Mouse (Mus musculus): ENCODE measurements around the gene Epb41l3.

Gene Epb41l3

GRCm38 (mm10) chr17:69192863-69193493, 117.5 kb downstream of the Epb41l3 start:
- no peak for DNase-seq

- no peak for DNase-seq
Observed at GRCm38 (mm10) chr17:69194599-69194998, 119.1 kb downstream of the Epb41l3 start.

DNA sequence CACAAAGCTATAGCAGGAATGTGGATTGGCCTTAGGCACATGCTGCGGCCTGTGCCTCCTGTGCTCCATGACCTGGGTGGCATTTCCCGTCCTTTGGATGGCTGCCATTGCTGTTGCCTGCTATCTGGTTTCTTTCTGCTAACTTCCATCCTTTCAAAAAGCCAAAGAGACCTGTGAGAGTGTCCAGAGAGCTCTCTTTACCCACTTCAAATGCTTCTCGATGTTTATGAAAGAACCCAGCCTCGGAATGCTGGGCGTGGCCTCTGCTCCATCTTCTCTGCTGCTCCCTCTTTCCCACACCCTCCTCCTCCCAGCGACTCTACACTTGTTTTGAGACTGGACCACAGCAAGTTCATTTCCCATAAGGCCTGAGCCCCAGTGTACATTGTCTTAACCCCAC, 120.3 kb downstream of the Epb41l3 start:
- DNase-seq, result no peak

- no peak for DNase-seq
Observed at GRCm38 (mm10) chr17:69196656-69197055, 121.2 kb downstream of the Epb41l3 start.

- DNase-seq, result no peak
Observed at GRCm38 (mm10) chr17:69198805-69199204, 123.3 kb downstream of the Epb41l3 start.

DNA sequence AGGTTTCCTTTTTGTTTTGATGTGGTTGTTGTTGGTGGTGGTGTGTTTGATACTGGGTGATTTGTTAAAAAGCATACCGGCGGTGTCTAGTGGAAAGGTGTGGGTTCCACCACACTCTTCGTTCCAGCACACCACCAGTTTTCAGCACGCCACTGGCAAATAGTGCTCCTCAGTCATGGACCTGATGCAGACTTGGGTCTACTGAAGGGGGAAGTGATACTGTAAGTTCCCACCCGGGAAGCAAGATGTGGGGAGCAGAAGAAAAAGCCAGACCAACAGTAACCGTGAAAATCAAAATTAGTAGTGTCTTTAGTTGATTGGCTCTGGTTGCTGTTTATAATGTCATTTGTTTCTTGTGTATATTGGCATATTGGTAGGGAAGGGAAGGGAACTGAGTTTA, 124.3 kb downstream of the Epb41l3 start:
- no peak for DNase-seq

DNA sequence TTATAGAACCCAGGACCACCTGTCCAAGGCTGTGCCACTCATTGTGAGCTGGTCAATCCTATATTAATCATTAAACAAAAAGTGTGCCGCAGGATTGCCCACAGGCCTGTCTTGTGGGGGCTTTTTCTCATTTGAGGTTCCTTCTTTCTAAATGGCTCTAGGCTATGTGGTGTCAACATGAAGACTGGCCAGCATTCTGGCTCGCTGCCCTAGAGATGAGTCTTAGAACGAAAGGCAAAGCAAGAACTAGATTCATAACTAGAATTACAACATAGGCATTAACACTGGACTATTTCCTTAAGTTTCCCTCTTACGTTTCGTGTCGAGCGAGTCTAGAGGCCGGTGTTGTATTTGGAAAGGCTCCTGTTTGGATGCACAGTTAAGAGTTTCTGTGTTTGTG, 125.5 kb downstream of the Epb41l3 start:
- no peak for DNase-seq

DNA sequence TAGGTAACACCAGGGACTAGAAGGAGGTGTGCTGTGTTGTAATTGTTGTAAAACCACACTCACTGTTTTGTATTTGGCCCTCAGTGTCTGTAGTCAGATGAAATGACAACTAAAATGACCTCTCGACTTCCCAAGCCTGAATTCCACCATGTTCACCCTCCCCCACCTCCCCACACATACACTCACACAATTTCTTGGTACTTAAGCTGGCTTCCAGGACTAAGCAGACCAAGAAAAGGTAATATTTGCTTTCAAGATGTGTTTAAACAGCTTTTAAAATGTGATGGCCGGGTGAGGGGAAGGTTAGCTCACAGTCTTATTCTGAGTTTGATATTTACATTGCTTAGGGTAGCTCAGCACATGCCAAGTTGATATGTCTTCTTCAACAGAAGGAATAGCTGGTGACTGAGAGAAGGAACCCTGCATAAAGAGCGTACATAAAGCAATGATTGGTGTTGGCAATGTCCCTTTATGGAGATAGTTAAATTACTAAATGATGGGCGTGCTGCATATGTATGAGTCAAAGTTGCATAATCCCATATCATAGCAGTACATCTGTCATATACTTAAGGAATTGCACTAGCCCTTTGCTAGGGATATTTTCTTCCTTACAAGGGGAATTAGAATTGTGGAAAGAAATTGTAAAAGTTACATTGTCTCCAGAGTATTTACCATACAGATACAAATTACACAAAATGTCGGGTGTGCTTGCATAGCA, 130.0 kb downstream of the Epb41l3 start:
- DNase-seq, result no peak

GRCm38 (mm10) chr17:69207562-69208312, 132.3 kb downstream of the Epb41l3 start:
- no peak for DNase-seq

DNA sequence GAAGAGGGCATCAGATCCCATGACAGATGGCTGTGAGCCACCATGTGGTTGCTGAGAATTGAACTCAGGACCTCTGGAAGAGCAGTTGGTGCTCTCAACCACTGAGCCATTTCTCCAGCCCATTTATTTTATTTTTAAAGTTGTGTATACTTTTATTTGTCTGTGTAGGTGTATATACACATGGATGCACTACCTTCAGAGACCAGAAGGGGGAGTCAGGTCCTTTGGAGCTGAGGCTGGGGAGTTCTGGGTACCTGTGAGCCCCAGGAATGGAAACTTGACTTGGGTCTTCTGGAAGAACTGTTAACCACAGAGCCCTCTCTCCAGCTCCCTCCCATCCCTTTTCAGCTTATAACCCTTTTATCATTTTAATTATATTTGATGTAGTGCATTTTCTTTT, 135.6 kb downstream of the Epb41l3 start:
- no peak for DNase-seq

GRCm38 (mm10) chr17:69216120-69216519, 140.6 kb downstream of the Epb41l3 start:
- DNase-seq, result no peak

GRCm38 (mm10) chr17:69220849-69221248, 145.4 kb downstream of the Epb41l3 start:
- no peak for DNase-seq

DNA sequence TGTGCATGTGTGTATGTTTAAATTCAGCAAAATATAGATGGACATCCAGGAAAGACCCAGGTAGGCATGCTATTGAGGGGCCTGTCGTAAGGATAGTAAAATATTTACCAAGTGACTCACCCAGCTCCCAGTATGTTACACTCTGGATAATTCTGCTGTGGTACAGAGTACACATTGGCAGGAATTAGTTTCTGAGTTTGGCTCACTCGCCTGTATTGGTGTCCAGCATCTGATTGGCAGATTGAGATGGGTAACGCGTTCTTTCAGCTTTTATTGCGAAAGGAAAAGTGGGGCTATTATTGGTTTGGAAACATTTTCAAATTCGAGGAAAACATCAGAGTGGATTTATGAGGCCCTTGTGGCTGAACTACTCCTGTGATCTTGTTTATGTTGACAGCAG, 145.9 kb downstream of the Epb41l3 start:
- no peak for DNase-seq

DNA sequence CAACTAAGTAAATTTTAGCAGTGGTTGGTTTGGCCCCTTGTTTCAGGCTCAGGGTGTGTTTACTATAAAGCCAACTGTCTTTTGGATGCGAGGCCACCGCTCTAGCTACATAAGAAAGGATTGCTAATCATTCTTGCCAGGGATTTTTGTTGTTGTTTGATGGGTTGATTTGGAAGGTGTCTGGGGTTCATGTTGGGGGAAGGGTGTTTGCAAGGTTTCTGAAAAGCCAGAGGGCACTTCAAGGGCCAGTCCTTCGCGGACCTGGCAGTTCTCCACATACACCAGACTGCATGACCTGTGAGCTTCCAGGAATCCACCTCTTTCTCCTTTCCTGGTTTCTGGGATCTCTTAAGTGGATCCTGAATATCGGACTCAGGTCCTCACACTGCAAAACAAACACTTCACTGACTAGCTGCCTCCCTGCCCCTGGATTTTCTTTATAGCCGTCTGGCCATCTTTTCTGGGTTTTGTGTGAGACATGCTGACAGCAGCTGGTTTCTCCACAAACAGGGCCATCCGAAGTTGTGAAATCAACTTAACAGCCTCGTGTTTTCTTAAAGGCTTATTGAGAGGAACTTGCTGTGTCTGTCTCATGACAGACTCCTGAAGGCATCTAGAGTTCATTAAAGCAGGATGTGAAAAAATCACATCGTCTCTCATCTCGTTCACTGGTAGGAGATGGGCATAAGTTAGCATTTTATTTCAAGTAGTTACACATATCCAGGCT, 146.6 kb downstream of the Epb41l3 start:
- DNase-seq, result peak in 1 of 2 experiments; percentile 5

DNA sequence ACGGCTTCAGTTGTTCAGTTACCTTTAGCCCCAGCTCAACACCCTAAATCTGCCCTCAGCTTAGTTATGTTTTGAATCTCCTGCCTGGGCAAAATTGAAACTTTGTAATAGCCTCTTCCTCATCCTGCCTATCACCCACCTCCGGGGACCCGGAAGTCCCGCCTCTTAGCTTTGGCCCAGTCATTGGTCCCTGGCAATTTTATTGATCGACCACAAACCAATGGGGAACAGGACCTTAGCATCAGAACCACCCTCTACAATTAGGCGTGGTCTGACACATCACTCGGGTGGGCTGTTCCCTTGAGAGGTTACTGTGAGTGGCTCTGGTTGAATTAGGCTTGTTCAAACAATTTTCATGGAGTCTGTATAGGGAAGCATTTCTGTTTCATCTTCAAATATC, 150.5 kb downstream of the Epb41l3 start:
- DNase-seq, result no peak

- no peak for DNase-seq
Observed at GRCm38 (mm10) chr17:69227426-69228014, 152.0 kb downstream of the Epb41l3 start.

DNA sequence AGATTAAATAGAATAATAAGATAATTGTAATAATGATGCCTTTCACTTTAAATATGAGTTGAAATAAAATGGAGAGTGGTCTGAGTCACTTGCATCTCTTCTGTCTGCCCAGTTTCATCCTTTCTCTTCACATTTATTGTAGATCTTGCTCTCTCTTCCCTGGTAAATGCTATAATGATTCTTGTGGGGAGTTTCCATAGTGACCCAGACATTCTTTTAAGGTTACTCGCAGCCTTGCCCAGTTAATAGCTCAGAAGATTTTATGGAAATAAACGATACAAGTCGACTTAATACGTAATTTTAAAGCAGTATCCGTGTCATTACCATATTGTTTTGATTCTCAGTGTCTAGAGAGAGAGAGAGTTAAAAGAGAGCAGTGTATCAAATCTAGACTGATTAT, 154.0 kb downstream of the Epb41l3 start:
- DNase-seq, result no peak

DNA sequence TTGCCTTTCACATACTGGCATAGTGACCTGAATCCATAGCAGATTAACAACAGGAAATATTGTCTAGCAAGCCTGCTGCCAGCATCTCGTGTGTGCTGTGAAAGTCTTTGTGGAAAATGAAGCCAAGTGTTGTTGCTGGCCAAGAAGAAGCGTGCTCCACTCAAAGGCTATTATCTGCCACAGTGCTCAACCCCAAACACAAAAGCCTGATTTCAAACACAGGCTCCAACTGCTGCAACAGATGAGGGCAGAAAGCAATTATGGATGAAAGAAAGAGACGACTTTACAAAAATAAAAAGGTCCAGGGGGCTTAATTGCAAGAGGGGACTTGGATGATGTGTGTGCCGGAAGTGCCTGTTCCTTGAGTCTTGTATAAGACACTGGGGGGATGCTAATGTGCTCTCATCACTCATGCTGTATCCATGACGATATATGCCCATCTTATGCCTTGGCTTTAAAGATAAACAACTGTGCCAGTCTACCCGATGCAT, 154.7 kb downstream of the Epb41l3 start:
- DNase-seq, result no peak

GRCm38 (mm10) chr17:69231360-69231759, 155.9 kb downstream of the Epb41l3 start:
- no peak for DNase-seq

- no peak for DNase-seq
Observed at GRCm38 (mm10) chr17:69237172-69237571, 161.7 kb downstream of the Epb41l3 start.

DNA sequence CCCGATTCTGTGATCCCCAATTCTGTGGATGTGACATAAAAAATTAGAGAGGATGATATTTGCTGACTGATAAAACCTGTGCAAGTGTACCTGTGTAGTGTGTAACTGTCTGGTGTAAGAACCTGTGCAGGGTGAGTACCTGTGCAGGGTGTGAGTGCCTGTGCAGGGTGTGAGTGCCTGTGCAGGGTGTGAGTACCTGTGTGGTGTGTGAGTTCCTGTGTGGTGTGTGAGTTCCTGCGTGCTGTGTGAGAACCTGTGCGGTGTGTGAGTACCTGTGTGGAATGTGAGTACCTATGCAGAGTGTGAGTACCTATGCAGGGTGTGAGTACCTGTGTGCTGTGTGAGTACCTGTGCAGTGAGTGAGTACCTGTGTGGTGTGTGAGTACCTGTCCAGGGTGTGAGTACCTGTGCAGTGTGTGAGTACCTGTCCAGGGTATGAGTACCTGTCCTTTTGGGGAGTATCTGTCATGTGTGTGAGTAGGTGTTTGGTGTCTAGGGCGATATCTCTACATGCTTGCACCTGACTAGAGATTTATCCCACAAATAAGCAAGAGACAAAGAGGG, 163.4 kb downstream of the Epb41l3 start:
- no peak for DNase-seq

GRCm38 (mm10) chr17:69239423-69239822, 163.9 kb downstream of the Epb41l3 start:
- no peak for DNase-seq

All from kidney, adult 8-10 months (tissue).